ENCODE assay signal across 11 mouse cellular contexts in genomic region chr6:22078686-22079264, GRCm38 (mm10).
"Had no signal": no experiment of that assay in that cellular context is flagged by ENCODE, and none has a peak within 500 bp of the region (broad histone marks: within the 10 kb centered on the region; RNA-seq: fewer than 3 reads in every experiment).

No protein-coding gene starts in this region.

- H3K9ac ChIP-seq: kidney, embryonic 15.5 days; limb, embryonic 15.5 days; liver, embryonic 13.5 days; midbrain, embryonic 13.5 days had no signal

- H3K4me2 ChIP-seq: kidney, embryonic 15.5 days; limb, embryonic 15.5 days; liver, embryonic 13.5 days; midbrain, embryonic 13.5 days had no signal

- H3K9me3 ChIP-seq: kidney, embryonic 15.5 days; limb, embryonic 15.5 days; liver, embryonic 13.5 days; midbrain, embryonic 13.5 days had no signal

- DNase-seq: kidney, adult 2 months; kidney, postnatal 14 days; layer of hippocampus, adult 9-11 months; left cerebral cortex, postnatal 4 days; liver, embryonic 13.5 days; lung, adult 18-20 months; right cerebral cortex, postnatal 14 days; thymus, postnatal 36 days had no signal

- H3K4me1 ChIP-seq: limb, embryonic 15.5 days; liver, embryonic 13.5 days; midbrain, embryonic 13.5 days had no signal

- ATAC-seq: midbrain, embryonic 13.5 days had no signal

- H3K36me3 ChIP-seq: kidney, embryonic 15.5 days; liver, embryonic 13.5 days; midbrain, embryonic 13.5 days had no signal

- H3K27ac ChIP-seq: kidney, embryonic 15.5 days; limb, embryonic 15.5 days; liver, embryonic 13.5 days; midbrain, embryonic 13.5 days had no signal

- H3K27me3 ChIP-seq: kidney, embryonic 15.5 days; limb, embryonic 15.5 days; liver, embryonic 13.5 days; midbrain, embryonic 13.5 days had no signal

- H3K4me3 ChIP-seq: kidney, embryonic 15.5 days; limb, embryonic 15.5 days; liver, embryonic 13.5 days; midbrain, embryonic 13.5 days had no signal
